Mouse (Mus musculus) liver, embryonic 14.5 days (tissue): ENCODE results near the gene Nsd2.

ENCODE experiments used
- CTCF ChIP-seq: IDR thresholded peaks from 2 replicates; pipeline ENCODE4 v1.5.1; 2016; ENCODE audit warnings: antibody characterized with exemption, low read depth, control low read depth
- EP300 ChIP-seq: IDR thresholded peaks from 2 replicates; pipeline ENCODE4 v1.6.1; 2016; ENCODE audit warnings: antibody characterized with exemption, low read depth

GRCm38 (mm10) chr5:33819876-33820732 lies at the start of gene Nsd2:
- TF ChIP-seq CTCF (no peak), EP300 (no peak)
